Mouse (Mus musculus): ENCODE results near the gene Zbtb5.

- TF ChIP-seq POLR2A (IDR thresholded peaks at IDR 0.05; ENCODE audit: borderline replicate concordance, extremely low read depth, insufficient read depth, insufficient read length, poor library complexity, severe bottlenecking) = no peak
- no peak for TF ChIP-seq CTCF (IDR thresholded peaks at IDR 0.05; ENCODE audit: borderline replicate concordance, extremely low read depth, insufficient read depth, insufficient read length)
These were observed 29.0 kb downstream of the Zbtb5 start for GRCm38 (mm10) chr4:44983131-44983740.

All from brain, embryonic 14.5 days (tissue).